Mouse (Mus musculus) liver, adult 2 months (tissue): Measurements from ENCODE around the gene Atp6v0a4.

Experiments used
- CTCF ChIP-seq: fragments of 200-500 bp; IDR thresholded peaks from 2 replicates; pipeline ENCODE4 v1.5.1; 2011; ENCODE audit warnings: low read depth, low read length, control low read depth
- POLR2A ChIP-seq: fragments of 200-500 bp; IDR thresholded peaks from 2 replicates; pipeline ENCODE4 v1.6.1; 2011; ENCODE audit warnings: low read length, control low read depth; ENCODE audit not compliant: insufficient read depth; ENCODE audit errors: extremely low read depth

DNA sequence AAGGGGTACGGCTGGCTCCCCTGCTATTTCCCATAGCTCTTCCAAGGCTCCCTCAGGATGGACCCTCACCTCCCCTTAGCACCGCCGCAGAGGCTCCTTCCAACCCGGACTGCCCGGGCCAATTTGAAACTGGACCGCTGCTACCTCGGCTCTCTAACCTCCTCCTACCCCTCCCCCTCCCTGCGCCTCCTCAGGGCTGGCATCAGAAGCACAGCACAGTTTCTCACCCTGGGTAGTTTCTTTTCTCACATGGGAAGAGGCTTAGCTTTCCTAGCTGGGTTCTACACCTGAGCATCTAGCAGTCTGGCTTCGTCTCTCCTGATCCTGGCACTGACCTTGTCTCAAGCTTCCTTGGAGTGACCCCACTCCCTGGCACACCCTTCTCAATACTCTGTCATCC is 14.5 kb downstream of the Atp6v0a4 start:
- TF ChIP-seq POLR2A (no peak), CTCF (no peak)
